Mouse (Mus musculus) MEL-GATA-1-ER (cell line): ENCODE data around the gene Fam107a.
"Not testable (repeated sequence)": the region's sequence is repeated elsewhere in the genome, so short reads cannot be mapped to it uniquely, and the experiment has no call there.

ENCODE experiments used
- DNase-seq: peaks from one replicate; pipeline ENCODE4 v3.0.0-alpha.2; 2012; ENCODE audit warnings: low read depth; ENCODE audit errors: extremely low read depth

Fam107a gene

DNA sequence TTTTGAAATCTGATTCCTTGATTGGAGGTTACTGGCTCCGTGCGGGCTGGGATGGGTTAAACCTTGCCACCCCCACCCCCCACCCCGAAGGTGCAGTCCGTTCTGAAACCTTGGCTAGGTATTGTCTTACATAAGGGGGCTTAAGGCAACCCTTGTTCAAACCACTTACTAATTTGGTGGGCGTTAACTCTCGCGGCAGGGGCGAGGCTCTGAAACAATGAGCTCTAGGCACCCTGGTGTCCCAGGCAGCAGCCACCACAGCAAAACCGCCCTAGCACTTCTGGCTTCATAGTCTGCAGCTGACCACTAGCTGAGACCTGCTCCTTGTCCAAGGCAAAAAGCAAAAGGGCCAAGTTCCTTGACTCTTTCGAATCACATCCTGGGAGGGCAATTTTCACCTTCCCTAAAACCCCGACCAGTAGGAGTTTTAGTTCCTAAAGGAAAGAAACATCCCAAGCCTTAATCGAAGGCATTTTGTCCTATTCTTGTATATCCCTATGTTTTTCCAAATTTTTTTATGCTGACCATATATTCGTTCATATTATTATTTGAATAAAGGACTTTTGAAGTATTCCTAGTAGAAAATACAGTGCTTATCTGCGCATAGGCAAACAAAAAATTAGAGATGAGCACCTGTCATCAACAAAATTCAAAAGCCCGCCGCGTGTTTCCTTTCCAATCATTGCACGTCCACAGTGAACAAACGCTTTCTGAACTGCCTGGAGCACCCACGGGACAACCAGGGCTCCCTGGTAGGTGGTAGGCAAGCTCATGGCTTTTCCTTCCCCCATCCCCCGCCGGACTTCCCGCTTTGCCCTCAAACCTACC lies 1.2 kb downstream of the Fam107a start:
- no peak for DNase-seq

DNA sequence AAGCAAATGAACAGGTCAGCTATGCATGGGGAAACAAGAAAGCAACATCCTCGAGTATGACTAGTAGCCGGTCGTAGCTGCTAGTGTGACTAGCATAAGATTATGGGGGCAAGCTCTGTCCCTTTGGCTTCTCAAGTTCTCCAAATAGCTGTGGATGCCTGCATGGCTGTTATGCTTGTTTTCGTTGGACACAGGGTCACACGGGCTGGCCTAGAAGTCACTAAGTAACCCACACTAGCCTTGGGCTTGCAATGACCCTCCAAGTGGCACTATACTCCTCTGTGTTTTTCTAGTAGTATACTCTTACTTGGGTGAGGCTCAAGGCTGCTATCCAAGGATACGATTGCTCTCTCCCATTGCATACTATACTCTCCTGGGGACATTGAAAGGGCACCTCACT lies 2.7 kb downstream of the Fam107a start:
- no peak for DNase-seq

DNA sequence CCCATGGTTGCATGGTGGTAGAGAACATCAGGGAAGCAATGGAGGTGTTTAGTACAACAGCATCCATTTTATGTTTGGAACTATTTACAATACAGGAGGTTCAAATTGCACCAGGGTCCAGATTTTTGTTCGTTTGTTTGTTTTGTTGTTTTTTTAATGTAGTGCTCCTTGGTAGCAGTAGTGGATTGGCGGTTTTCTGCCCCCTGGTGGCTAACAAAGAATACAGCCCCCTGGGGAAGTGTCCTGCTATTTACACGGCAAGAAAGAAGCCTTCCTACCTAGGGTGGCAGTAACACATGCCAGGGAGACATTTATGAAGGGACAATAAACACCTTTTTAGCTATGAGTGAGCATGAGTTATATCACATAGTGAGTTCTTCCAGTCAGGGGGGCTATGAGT lies 3.3 kb downstream of the Fam107a start:
- DNase-seq: no peak

DNA sequence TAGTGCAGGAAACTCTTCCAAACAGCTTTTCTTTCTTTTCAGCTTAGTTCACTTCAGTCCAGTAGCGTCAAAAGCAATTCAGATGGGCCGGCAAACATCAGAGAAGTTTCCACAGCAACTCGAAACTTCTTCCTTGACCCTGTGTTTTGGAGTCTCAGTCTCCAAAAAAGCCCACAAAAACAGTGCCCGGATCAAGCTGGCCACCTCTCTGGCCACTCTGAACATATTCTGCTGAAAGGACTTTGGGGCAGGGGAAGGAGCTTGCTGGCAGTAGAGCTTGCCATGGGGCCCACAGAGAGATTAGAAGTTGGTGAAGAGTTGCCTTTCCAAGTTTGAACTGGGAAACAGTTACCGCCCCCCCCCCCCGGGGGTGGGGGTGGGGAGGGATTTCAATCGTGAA lies 3.9 kb downstream of the Fam107a start:
- DNase-seq: no peak

DNA sequence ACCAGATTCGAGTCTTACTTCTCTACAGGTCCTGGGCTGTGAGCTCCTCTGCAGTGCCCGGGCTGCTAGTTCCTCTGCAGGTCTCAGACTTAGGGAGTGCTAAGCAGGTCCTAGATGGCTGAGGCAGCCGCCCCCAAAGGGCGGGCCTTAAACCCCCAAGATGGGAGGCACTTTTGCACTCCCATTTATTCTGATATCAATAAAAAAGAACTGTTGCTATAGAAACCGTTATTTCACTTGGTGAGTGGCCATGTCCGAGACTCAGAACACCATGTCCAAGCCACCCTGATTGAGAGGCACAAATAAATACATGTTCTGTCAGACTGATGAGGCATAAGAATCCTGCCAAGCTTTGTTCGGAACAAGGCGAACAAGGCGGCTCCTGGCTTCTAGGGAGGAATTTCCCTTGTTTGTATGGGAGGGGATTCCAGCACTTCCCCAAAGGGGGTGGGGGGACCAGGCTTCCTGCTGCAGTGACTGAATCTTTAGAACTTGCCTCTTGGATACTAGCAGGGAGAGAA lies 8.1 kb downstream of the Fam107a start:
- DNase-seq: no peak

DNA sequence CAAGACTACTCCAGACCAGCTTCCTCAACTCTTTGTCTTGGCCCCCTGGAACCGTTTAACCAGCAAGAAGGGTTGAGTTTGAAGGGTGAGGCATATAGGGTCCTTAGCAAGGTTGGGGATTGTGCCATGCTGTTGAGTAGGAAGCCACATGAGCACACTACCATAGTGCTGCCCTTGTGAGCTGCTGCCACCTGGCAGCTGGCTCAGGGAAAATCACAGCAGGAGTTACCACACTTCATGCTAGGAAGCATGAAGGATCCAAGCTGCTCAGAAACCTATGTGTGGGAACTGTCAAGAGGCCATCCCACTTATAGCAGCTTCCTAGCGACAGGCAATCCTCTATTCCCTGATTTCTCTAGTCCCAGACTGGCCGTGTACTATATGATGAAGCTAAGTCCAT lies 9.2 kb downstream of the Fam107a start:
- DNase-seq: no peak

DNA sequence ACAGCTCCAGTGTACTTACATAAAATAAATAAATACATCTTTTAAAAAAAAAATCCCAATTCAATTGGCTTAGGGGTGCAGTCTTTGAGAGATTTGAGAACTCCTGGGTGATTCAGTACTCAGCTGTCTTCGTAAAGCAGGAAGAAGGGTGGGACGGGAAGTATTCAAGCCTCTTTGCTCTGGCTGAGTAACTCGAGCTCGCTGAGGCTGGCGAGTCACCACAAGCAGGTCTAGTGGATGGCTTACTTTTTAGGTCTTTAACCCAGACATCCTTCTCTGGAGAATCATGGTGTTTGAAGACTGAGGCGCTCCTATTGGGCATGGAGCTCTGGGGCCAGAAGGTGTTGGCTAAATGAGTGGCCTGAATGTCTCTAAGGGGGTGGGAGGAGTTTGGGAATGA lies 10.9 kb downstream of the Fam107a start:
- DNase-seq: no peak

DNA sequence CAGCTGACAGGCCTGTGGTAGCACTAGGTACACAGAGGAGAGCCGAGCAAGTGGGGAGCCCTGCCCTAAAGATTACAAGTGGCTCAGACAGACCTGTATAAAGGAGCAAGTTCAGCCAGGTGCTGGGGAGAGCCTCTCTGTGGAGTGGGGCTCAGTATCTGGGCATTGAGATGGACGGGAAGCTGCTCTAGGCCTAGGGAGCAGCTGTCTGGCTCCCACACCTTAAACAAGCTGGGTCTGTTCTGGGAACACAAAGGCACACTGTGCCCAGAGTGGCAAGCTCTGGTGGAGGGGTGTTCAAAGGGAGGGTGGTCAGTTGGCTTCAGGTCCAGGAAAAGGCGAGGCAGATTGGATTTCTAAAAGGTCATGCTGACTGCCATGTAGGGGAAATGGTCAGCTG lies 12.8 kb downstream of the Fam107a start:
- DNase-seq: no peak

DNA sequence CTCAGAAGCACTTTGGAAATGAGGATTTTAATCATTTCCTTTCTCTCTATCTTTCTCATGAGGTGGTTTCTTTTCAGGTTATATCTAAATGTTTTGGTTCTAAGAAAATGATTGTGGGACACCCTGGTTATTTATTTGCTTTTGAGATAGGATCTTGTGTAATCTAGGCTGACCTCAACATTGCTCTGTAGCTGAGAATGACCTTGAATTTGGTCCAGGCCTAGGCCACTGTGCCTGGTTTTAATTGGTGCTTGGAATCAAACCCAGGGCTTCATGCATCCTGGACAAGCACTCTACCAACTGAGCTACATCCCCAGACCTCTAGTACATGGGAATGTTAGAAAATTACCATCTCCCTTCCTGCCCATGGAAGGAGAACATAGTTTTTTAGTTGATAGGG lies 13.7 kb downstream of the Fam107a start:
- DNase-seq: no peak

DNA sequence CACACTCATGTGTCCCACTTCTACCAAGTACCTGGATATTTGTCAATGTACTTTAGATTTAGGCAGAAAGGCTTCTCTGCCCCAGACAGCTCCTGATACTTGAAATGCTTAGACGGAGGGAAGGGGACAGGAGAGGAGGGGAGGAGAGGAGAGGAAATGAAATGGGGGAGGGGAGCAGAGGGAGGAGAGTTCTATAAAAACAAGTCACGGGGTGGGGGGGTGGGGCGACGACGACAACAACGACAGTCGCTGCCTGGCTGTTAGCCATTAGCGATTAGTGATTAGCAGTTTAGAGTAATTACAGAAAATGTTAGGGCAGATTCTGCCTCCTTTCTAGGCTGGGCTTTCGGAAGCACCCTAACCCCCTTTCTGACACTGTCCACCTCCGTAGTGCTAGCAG lies 15.1 kb downstream of the Fam107a start:
- no peak for DNase-seq

DNA sequence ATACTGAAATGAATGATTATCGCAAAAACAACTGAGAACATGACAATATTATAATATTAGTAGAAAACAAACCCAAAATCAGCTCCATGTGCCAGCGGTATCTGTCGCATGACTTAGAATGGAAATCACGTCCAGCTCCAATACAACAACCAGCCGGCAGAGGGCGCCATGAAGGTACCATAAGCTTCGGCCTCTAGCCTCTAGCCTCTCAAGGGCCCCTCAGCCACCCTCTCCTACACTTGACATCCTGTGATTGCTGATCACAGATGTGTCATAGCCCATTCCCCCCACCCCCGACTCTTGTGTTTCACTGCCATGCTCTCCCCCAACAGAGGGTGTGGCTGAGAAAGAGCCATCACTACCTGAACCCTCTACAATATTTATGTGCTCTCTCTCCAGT lies 17.5 kb downstream of the Fam107a start:
- DNase-seq: peak; percentile 1

DNA sequence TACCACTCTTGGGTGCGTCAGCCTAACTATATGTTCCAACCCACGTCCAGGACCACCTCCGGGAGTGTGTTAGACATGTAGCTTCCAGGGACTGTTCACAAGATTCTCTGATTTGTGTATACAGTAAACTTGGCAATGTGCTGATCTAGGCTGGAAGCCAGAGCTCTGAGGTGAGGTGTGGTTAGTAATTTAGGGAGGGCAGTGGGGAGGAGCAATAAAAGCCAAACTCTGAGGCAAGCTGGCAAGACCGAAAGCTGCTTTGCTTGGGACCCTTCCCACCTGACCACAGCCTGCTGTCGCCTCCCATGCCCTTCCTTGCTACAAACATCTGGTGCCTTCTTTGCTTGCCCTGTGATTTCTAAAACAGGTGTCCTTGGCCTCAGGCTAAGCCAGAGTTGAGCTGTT lies 19.9 kb downstream of the Fam107a start:
- DNase-seq: no peak

DNA sequence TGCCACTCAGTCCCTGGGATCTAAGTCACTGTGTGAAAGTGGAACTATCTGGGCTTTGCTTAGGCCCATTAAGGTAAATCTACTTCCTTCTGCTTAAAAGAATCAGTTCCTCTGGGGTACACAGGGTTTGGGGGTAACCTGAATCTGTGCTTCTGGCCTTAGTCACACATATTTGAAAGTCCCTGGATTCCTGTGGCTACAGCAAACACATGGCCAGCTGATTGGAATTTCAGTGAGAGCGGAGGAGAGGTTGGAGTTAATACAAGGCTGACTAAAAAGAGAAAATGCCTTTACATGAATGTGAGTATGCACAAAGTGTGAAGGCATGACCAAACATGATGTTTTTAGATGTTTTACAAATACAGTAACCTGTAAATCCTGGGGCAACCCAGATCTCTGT lies 23.6 kb downstream of the Fam107a start:
- DNase-seq: no peak

DNA sequence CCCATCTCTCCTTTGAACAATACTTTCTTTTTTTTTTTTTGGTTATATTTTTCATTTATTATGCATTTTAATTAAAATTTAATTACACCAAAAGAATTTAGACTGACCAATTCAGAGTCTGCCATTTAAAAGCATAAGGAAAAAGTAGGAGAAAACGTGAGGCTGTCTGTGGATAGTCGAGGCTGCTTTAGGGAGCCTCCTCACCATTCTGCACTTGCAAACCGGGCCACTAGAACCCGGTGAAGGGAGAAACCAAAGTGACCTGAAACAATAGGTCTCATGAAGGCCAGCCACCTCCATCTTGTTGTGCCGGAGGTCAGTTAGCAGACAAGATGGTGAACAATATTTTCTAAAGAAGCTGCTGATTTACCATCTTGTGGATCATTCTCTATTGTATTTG lies 31.2 kb downstream of the Fam107a start:
- peak; percentile 21 for DNase-seq

DNA sequence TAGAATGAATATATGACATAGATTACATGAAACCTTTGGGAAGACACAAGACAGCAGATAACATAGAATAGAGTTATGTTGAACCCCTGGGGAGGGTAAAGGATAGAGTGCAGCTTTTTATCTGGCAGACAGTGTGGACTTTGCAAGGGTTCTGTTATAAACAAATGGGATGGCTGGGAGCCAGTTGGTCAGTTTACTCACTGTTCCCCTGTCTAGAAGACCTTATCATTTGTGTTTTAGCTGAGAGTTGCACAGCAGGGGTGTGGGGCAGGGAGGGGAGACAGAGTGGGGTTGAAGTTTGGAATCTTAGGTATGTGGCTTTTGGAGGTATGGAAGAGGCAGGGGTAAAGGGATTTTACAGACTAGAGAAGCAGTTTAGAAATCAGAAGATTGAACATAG lies 34.0 kb downstream of the Fam107a start:
- no peak for DNase-seq

DNA sequence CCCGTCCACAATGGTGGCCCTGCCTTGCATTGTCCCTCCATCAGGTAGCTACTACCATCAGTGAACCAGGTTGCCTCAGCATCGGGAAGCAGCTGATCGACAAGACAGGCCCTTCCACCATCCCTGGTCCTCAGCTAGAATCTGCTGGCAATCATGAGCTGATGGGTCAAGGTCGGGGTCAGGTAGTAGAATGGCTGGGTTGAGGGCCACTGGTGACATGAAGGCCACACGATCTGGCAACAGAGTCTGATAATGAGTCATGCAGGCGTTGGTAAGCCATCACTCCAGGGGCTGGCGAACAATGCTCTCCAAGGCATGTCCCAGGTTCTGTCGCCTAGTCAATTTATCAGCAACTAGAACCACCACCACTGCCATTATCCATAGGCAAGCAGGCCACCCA lies 46.5 kb downstream of the Fam107a start:
- DNase-seq: not testable (repeated sequence)

DNA sequence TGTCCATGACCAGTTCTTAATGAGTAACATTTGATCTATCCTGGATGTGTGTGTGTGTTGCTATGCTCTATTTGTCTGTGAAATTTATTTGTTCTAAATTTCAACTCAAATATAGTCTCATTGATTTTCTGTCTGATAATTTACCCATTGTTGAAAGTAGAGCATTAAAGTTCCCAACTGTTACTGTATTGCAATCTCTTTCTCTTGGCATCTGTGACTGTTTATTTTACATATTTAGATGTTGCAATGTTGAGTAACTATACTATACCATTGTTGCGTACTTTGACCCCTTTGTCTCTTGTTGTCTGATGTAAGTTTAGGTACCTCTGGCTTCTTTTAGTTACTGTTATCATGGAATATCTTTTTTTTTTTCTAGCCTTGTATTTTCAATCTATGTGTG lies 53.4 kb downstream of the Fam107a start:
- DNase-seq: no peak

DNA sequence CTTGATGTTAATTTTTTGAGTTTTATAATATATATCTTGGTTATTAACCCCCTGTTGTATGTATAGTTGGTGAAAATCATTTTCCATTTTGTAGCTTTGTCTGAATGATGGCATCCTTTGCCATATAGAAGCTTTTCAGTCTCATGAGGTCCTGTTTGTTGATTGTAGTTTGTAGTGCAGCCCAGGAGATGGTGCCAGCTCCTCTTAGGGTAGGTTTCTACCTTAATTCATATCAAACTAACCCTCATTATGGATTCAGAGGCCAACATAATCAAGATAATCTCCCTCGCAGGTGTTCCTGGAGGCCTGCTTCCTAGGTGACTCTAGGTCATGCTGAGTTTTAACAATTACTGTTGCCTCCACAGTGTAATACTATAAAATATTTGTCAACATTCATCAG lies 55.6 kb downstream of the Fam107a start:
- DNase-seq: no peak

DNA sequence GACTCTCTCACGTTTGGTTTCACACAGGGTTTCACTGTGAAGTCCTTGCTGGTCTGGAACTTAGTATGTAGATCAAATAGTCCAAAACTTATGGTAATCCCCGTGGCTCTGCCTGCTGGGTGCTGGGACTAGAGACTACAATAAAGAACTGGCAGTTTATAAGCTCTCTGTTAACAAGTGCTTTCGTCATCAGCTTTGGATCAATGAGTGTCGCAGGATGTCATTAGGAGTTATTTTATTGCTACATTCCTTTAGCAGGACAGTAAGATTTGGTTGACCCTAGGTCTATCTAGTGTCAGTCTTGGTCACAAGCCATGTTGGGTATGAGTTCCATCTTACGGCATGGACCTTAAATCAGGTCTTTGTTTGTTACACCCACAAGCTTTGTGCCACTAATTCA lies 57.6 kb downstream of the Fam107a start:
- no peak for DNase-seq

DNA sequence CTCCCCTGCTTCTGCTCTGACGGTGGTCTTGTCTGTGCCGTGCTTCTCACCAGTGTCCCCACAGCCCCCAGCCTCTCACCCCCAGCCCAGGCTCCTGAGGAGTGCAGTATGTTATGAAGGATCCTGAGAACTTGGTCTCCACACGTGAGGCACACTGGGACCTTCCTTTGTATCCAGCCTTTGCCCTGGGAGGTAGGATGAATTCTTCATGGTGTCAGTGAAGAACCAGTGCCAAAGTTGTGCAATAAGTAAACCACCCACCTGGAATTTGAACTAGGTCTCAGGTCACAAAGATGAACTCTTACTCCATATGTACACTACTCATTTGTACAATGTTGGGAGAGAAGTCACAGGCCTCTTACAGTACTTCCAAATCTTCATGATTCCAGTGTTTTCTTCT lies 58.7 kb downstream of the Fam107a start, which contains the start of gene Acox2:
Gene Acox2, minus strand, starts transcription at position 188 of the 400 bp plus-strand sequence.
- DNase-seq: no peak

DNA sequence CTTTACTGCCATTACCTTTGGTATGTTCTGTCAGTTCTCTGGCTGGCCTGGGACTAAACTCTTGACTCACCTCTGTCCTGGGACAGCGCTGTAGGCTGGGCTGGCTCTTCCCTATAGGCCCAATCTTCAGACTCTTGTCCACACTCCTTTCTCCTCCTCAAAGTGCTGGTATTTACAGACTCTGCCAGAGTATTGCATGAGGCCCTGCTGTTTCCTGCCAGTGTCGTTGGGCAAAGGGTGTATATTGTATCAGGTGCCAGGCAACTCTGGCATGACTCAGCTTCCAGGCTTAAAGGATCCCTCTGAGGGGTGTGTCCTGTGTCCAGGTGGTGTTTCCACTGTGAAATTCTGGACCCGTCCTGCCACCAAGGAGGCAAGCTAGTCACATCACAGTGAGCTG lies 59.1 kb downstream of the Fam107a start:
- DNase-seq: no peak

DNA sequence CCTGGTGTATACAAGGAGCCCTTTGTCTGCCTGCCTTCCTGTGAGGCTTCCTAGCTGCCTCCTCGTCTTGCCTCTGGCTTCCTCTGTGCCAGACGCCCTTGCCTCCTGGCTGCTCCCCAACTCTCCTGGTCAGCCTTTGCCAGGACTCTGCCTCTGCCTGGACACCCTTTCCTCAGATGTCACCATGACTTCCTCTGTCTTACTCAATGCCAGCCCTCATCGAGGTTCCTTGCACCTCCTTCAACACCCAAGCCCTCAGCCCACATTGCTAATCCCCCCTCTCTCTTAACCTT lies 59.5 kb downstream of the Fam107a start:
- no peak for DNase-seq

DNA sequence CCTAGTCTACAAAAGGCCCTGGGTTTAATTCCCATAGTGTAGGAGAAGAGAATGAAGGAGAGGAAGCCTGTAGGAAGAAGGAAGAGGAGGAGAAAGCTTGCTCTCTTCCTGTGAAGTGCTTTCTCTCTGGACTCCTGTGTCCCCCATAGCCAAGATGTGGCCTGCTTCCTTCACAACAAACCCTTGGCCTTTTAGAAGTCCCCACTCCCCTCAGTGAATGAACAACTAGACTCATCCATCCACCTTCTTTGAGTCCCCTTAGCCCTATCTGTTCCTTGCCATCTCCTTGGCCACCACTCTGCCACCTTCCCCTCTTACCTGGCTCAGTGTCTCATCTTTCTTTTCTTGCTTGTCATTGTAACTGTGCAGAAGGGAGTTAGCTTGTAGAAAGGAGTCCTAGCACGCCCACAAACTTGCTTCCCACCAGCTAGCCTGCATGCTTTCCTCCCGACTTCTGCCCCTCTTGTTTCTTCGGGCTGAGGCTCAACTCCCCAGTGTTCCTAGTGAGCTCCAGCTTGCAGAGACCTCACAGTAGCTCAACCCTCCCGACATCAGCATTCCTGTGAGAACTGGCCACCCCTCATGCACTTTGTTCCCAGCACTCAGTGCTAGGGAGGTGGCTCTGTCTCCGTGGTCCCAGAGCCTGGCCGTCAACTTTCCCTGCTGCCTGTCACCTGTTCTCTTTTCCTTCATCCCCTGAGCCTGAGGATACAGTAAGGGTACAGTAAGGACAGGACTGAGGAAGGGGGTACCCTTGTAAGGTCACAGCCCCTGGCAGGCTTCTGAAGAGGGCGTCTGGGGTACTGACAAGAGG lies 60.1 kb downstream of the Fam107a start:
- DNase-seq: no peak
